In genomic region chr6:128841327-128842089, GRCm38 (mm10) we compare ENCODE assay signal across 8 mouse cellular contexts. TPM values are rescaled to one million over a fixed set of nuclear protein-coding genes. Genes with fewer than 3 reads are reported as not detected.
A peak's percentile ranks its signal among the peaks of the same experiment; 100 is the strongest.
DNase-seq lines count a peak whose midpoint lies in the region; ATAC-seq lines count a peak whose summit lies in the region.

No protein-coding gene starts in this region.

- no peak for DNase-seq in heart, adult 8-10 months (ENCODE audit: low spot score)
- peak; percentile 28 for DNase-seq in embryonic facial prominence, embryonic 10.5 days (ENCODE audit: low spot score)
- peak; percentile 52 for DNase-seq in induced T-regulatory cell, adult 2 months (ENCODE audit: low read depth)
- no peak for DNase-seq in right cerebral cortex, adult 2 months (ENCODE audit: low spot score in 2 of 2)
- DNase-seq in left cerebral cortex, postnatal 10 days (ENCODE audit: extremely low spot score in 1 of 2, low spot score in 2 of 2) = no peak

- peak overlapping the region; percentile 80 for H3K4me2 ChIP-seq in heart, embryonic 15.5 days
- H3K4me2 ChIP-seq in midbrain, embryonic 16.5 days (ENCODE audit: low read length) = peak overlapping the region; percentile 59

- no peak for ATAC-seq in heart, embryonic 15.5 days (replicated peaks; ENCODE audit: insufficient number of reproducible peaks, insufficient read depth, low FRiP score, low read depth)
- no peak for ATAC-seq in midbrain, embryonic 16.5 days
- ATAC-seq in granulocyte monocyte progenitor cell, adult 5-6 weeks (replicated peaks; ENCODE audit: poor library complexity, severe bottlenecking) = no peak

- no peaks in the 10 kb centered on the region for H3K27me3 ChIP-seq in heart, embryonic 15.5 days
- H3K27me3 ChIP-seq in embryonic facial prominence, embryonic 10.5 days (replicated peaks; ENCODE audit: low read depth, poor library complexity, severe bottlenecking) = 0 out of 2 replicates have a peak, but pooled peaks cover 5% of the 10 kb centered on the region
- H3K27me3 ChIP-seq in midbrain, embryonic 16.5 days (ENCODE audit: control insufficient read depth, insufficient read depth, low read depth, low read length) = no peaks in the 10 kb centered on the region

- H3K27ac ChIP-seq in heart, embryonic 15.5 days = no peak overlapping the region
- H3K27ac ChIP-seq in embryonic facial prominence, embryonic 10.5 days (replicated peaks) = no peak overlapping the region
- no peak overlapping the region; the same call in 1 of the 2 replicates for H3K27ac ChIP-seq in midbrain, embryonic 16.5 days (ENCODE audit: low read length)

- no peaks in the 10 kb centered on the region for H3K36me3 ChIP-seq in heart, embryonic 15.5 days
- no peaks in the 10 kb centered on the region for H3K36me3 ChIP-seq in embryonic facial prominence, embryonic 10.5 days (replicated peaks)
- H3K36me3 ChIP-seq in midbrain, embryonic 16.5 days (ENCODE audit: control insufficient read depth, insufficient read depth, low read length) = no peaks in the 10 kb centered on the region

- H3K4me3 ChIP-seq in heart, embryonic 15.5 days = peak overlapping the region; percentile 90
- H3K4me3 ChIP-seq in embryonic facial prominence, embryonic 10.5 days = peak overlapping the region; percentile 78
- peak overlapping the region; percentile 89 for H3K4me3 ChIP-seq in midbrain, embryonic 16.5 days (ENCODE audit: low read depth, low read length)

- H3K9ac ChIP-seq in heart, embryonic 15.5 days = no peak overlapping the region
- peak overlapping the region; percentile 81 for H3K9ac ChIP-seq in midbrain, embryonic 16.5 days (ENCODE audit: low read depth, low read length)

- peaks cover 32% of the 10 kb centered on the region for H3K4me1 ChIP-seq in heart, embryonic 15.5 days (replicated peaks)
- H3K4me1 ChIP-seq in embryonic facial prominence, embryonic 10.5 days = peaks cover 36% of the 10 kb centered on the region
- H3K4me1 ChIP-seq in midbrain, embryonic 16.5 days (ENCODE audit: control insufficient read depth, insufficient read depth, low read length) = peaks cover 21% of the 10 kb centered on the region

- 31% methylated on average over 4 of the region's 4 CpGs for WGBS in heart, embryonic 15.5 days
- 45% methylated on average over 4 of the region's 4 CpGs for WGBS in embryonic facial prominence, embryonic 10.5 days
- 51% methylated on average over 4 of the region's 4 CpGs for WGBS in midbrain, embryonic 16.5 days

- intact Hi-C loops in left cerebral cortex, postnatal 10 days (cut with DNase I) = loop anchor here (2.0 to 5.0 kb wide), 2 partner anchors 39 to 111 kb away; no protein-coding TSS in a partner anchor

- H3K9me3 ChIP-seq in heart, embryonic 15.5 days (replicated peaks) = no peaks in the 10 kb centered on the region
- no peaks in the 10 kb centered on the region for H3K9me3 ChIP-seq in embryonic facial prominence, embryonic 10.5 days
- no peaks in the 10 kb centered on the region for H3K9me3 ChIP-seq in midbrain, embryonic 16.5 days (replicated peaks; ENCODE audit: control insufficient read depth, low read length, poor library complexity, severe bottlenecking)

RNA-seq across cellular contexts. Expression of gene Klrb1b, which starts 15.4 kb away (rescaled TPM):
- polyA plus RNA-seq in heart, embryonic 15.5 days (2015; fragmentation: Nextera tagmentation; extraction: Ambion mirVana) = 0.15 and 0.37 TPM in 2 replicates
- not detected for total RNA-seq in heart, adult 8-10 months (2022)
- not detected in 2 replicates for polyA plus RNA-seq in embryonic facial prominence, embryonic 10.5 days (2016; fragmentation: Nextera tagmentation; extraction: Ambion mirVana)
- not detected in 2 replicates for polyA plus RNA-seq in midbrain, embryonic 16.5 days (2015; fragmentation: Nextera tagmentation; extraction: Ambion mirVana)
- not detected for total RNA-seq in left cerebral cortex, postnatal 10 days (2021)
- not detected in 2 replicates for total RNA-seq in granulocyte monocyte progenitor cell, adult 5-6 weeks (2014; fragmentation: Nextera tagmentation)
- 0.09 TPM in 1 of 2 replicates, not detected in the other for total RNA-seq in granulocyte monocyte progenitor cell, adult 5-6 weeks (2017)

RNA-seq across cellular contexts. Expression of gene Gm44511, which starts 15.4 kb away (rescaled TPM):
- not detected in 2 replicates for polyA plus RNA-seq in heart, embryonic 15.5 days (2015; fragmentation: Nextera tagmentation; extraction: Ambion mirVana)
- total RNA-seq in heart, adult 8-10 months (2022) = not detected
- polyA plus RNA-seq in embryonic facial prominence, embryonic 10.5 days (2016; fragmentation: Nextera tagmentation; extraction: Ambion mirVana) = not detected in 2 replicates
- polyA plus RNA-seq in midbrain, embryonic 16.5 days (2015; fragmentation: Nextera tagmentation; extraction: Ambion mirVana) = not detected in 2 replicates
- not detected for total RNA-seq in left cerebral cortex, postnatal 10 days (2021)
- total RNA-seq in granulocyte monocyte progenitor cell, adult 5-6 weeks (2014; fragmentation: Nextera tagmentation) = not detected in 2 replicates
- total RNA-seq in granulocyte monocyte progenitor cell, adult 5-6 weeks (2017) = not detected in 2 replicates

RNA-seq across cellular contexts. Expression of gene Clec2i, which starts 45.9 kb away (rescaled TPM):
- polyA plus RNA-seq in heart, embryonic 15.5 days (2015; fragmentation: Nextera tagmentation; extraction: Ambion mirVana) = 0.10 and 0.66 TPM in 2 replicates
- total RNA-seq in heart, adult 8-10 months (2022) = under 1 TPM in 1 of 4 experiments, not detected in 3; 0.27 TPM
- not detected in 2 replicates for polyA plus RNA-seq in embryonic facial prominence, embryonic 10.5 days (2016; fragmentation: Nextera tagmentation; extraction: Ambion mirVana)
- polyA plus RNA-seq in midbrain, embryonic 16.5 days (2015; fragmentation: Nextera tagmentation; extraction: Ambion mirVana) = not detected in 2 replicates
- total RNA-seq in left cerebral cortex, postnatal 10 days (2021) = not detected
- 4.2 and 4.6 TPM in 2 replicates for total RNA-seq in granulocyte monocyte progenitor cell, adult 5-6 weeks (2014; fragmentation: Nextera tagmentation)
- 9.5 and 14.1 TPM in 2 replicates for total RNA-seq in granulocyte monocyte progenitor cell, adult 5-6 weeks (2017)

RNA-seq across cellular contexts. Expression of gene BC035044, which starts 49.4 kb away (rescaled TPM):
- polyA plus RNA-seq in heart, embryonic 15.5 days (2015; fragmentation: Nextera tagmentation; extraction: Ambion mirVana) = 0.18 and 3.5 TPM in 2 replicates
- under 1 TPM; 0.22 to 0.38 (median 0.25) TPM for total RNA-seq in heart, adult 8-10 months (2022)
- 1.1 and 2.0 TPM in 2 replicates for polyA plus RNA-seq in embryonic facial prominence, embryonic 10.5 days (2016; fragmentation: Nextera tagmentation; extraction: Ambion mirVana)
- 0.23 TPM in 1 of 2 replicates, not detected in the other for polyA plus RNA-seq in midbrain, embryonic 16.5 days (2015; fragmentation: Nextera tagmentation; extraction: Ambion mirVana)
- 1 to 10 TPM; 1.5 to 1.7 TPM for total RNA-seq in left cerebral cortex, postnatal 10 days (2021)
- total RNA-seq in granulocyte monocyte progenitor cell, adult 5-6 weeks (2014; fragmentation: Nextera tagmentation) = 231 and 260 TPM in 2 replicates
- total RNA-seq in granulocyte monocyte progenitor cell, adult 5-6 weeks (2017) = 296 and 376 TPM in 2 replicates

RNA-seq across cellular contexts. Expression of gene Klrb1c, which starts 52.5 kb away (rescaled TPM):
- 0.10 and 0.11 TPM in 2 replicates for polyA plus RNA-seq in heart, embryonic 15.5 days (2015; fragmentation: Nextera tagmentation; extraction: Ambion mirVana)
- total RNA-seq in heart, adult 8-10 months (2022) = under 1 TPM in 3 of 4 experiments, not detected in 1; 0.14 to 0.32 (median 0.31) TPM
- not detected in 2 replicates for polyA plus RNA-seq in embryonic facial prominence, embryonic 10.5 days (2016; fragmentation: Nextera tagmentation; extraction: Ambion mirVana)
- polyA plus RNA-seq in midbrain, embryonic 16.5 days (2015; fragmentation: Nextera tagmentation; extraction: Ambion mirVana) = not detected in 2 replicates
- not detected for total RNA-seq in left cerebral cortex, postnatal 10 days (2021)
- not detected in 2 replicates for total RNA-seq in granulocyte monocyte progenitor cell, adult 5-6 weeks (2014; fragmentation: Nextera tagmentation)
- total RNA-seq in granulocyte monocyte progenitor cell, adult 5-6 weeks (2017) = 0.34 and 1.0 TPM in 2 replicates

Comparison
In these comparisons a context has a peak if more than half of its experiments do, and no peak if none do; other contexts are left out.
1. DNase-seq: peak in embryonic facial prominence, embryonic 10.5 days (single experiment) and induced T-regulatory cell, adult 2 months (single experiment); none in heart, adult 8-10 months (single experiment), right cerebral cortex, adult 2 months (0 of 2) and left cerebral cortex, postnatal 10 days (0 of 2).
2. RNA of gene Clec2i, which starts 45.9 kb away (total RNA-seq): 4.2 to 14.1 TPM in granulocyte monocyte progenitor cell, adult 5-6 weeks; not detected in left cerebral cortex, postnatal 10 days and 0.27 TPM in heart, adult 8-10 months; every median in the first group is over 4 times any median in the second.
3. Peak in every context shown above with its lines, with median percentiles within 50 percentile points of each other: H3K4me3 ChIP-seq.